Mouse (Mus musculus): ENCODE results near the gene Rnf214.
A peak's percentile ranks its signal among the peaks of the same experiment; 100 is the strongest.

Gene Rnf214

DNA sequence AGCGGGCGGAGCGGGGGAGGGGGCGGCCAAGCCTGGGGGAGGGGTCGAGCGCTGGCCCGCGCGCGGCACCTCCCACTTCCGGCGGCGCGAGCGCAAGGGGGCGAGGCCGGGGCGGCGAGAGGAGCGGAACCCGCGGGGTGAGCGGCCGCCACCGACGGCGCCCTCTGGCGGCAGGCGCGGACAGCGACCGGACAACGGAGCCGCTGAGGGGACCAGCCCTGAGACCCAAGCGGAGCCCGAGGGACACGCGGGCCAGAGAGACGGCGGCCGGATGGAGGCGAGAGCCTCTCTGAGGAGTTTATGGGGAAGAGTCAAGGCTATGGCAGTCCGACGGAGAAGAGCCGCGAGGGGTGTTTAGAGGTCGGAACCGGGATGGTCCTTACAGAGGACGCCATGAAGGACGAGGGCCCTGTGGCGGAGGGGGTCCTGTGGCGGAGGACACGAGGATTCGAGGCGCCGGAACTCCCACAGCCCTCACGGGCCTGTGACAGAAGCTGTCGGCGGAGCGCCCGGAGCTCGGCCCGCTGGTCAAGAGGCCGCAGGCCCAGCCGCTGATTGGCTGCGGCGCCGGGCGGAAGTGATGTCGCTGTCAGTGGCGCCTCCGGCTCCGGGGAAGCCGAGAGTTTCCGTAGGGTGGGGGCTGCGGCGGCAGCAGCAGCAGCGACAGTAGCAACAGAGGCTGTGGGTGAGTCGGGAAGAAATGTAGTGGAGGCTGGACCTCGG, at the start of gene Rnf214, which contains the start of gene Pcsk7:
TSS of gene Rnf214 (minus strand) at position 557 of the 723 bp plus-strand sequence.
TSS of gene Pcsk7 (plus strand) at position 143 of the 723 bp plus-strand sequence.
- DNase-seq (ENCODE audit: low spot score), result peak; percentile 86

DNA sequence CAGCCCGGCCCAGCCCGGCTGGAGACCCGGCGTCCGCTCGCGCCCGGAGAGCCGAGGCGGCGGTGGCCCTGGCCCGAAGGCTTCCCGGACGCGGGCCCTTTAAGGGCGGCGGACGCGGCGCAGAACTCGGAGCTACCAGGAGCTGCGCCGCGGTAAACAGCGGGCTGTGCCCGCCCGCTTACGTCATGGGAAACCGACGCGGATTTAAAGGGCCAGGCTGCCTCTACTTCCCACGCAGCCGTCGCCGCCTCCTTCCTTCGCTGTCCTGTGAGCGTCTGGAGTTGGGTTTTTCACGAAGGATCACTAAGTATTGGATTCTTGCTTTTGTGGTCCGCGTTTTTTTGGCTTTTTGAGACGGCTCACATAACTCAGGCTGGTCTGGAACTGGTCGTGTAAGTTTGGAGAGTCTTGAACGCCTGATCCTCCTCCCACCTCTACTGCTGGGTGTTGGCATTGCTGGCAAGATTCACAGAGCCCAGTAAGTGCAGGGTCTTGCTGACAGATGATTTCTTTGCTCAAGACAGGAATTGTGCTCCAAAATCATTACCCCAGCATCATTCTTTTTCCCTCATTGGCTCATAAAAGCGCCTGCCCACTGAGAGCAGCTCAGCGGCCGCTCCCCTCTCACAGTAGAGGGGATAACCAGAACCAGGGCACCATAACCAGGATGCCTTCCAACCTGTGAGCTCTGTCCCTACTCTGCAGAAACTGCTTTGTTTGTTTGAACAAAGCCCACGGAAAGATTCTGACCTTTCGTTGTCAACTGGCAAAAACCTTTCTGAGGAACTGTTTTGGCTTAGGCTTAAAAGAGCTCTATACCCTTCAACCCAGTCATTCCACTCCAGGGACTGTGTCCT, 48.6 kb upstream of the Rnf214 start, which contains the start of gene Sidt2:
TSS of gene Sidt2 (minus strand) at position 152 of the 857 bp plus-strand sequence.
- peak; percentile 89 for DNase-seq (ENCODE audit: low spot score)

DNA sequence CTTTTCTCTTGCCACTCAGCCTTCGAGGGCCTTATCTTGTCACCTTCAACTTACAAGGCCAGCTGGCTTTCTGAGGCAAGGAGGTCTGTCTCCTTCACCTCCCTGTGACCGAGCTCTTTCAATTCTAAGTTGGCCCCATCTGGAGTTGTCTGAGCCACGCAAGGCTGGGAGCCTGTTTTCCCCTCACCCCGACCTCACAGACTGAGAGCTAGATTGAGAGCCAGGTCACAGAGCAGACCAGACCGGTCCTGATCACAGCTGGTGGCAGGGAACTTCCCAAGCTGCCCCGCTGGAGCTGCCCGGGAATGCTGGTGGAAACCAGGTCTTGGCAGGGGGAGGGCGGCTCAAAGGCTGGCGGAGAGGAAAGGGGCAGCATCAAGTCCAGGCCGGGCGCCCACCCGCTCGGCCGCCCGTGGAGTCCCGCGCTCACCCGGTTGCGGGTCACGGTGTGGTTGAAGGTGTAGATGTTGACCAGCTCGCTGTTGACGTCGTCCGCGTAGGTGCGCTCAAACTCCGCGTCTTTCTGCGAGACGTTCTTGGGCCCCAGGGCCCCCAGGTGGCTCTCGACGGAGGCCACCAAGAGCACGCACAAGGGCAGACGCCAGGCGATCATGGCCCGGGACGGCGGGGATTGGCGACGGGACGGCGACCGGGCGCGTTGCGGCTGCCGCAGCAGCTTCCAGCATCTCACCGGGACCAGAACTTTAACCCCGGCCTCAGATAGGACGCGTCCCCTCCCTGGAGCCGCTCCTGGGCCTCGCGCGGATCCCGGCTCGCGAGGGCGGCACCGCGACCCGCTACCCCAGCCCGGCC, 47.8 kb upstream of the Rnf214 start:
- peak; percentile 71 for DNase-seq (ENCODE audit: low spot score)

DNA sequence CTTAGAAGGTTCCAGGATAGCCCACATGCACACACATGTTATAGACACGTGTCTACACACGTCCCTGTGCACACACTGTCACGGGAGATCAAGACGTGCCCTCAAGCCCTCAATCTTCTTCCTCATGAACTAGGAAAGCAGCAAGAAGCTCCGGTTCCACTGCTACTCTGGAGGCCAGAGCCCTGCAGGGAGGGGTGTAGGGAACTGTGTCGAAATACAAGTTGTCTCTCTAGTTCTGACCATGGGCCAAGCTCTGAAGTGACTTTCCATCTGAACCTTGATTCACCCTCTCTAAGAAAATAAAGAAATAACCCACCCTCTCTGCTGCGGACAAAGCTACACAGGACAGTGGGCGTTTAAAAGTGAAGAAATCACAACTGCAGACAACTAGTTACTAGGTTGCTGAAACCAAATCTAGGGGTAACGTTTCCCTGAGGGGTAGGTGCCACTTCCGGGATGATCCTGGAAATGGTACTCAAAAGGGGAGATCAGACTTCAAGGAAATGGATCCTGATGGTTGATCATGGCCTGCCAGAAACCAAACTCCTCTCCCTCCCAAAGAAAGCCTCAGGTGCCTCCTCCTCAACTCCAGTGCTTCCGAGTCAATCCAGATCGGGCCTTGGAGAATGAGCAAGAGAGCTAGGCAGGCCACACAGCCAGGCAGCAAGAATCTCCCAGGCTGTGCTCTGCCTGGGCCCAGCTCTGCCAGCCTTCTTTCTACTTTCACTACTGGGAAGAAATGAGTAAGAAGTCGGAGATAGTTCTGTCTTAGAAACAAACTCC, 47.0 kb upstream of the Rnf214 start:
- peak; percentile 70 for DNase-seq (ENCODE audit: low spot score)

DNA sequence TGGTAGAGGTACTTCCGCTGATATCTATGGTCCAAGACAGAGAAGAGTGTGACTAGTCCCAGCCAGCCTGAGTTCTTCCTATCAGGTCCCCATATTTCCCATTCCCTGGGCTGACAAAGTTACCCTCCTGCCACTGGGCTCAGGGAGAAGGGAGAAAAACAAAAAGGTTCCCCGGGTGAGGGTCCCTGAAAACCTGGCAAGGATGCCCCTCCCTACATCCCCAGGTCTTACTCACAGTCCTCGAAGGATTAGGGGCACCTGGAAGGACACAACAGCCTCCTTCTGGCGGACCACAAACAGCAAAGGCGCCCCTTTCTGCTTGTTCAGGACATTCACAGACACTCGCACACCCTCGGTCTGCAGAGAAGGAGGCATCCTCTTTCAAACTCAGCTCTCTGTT, 46.2 kb upstream of the Rnf214 start:
- no peak for DNase-seq (ENCODE audit: low spot score)

DNA sequence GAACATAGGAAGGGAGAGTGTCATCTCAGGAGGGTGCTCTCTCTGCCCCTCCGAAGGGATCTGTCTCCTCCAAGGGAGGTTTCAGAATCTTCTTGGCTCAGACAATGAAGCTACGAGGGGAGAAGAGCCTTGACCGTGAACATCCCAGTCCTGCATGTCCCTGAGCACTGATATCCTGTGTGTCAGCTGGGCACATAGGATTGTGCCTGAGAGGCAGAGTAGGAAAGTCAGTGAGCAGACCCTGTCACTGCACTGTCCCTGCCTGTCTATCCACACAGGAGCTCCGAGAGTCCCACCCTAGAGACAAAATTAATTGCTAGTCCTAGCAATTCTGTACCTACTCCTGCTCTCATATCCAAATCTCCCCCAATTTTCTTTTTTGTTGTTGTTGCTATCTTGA, 45.3 kb upstream of the Rnf214 start:
- DNase-seq (ENCODE audit: low spot score), result no peak

DNA sequence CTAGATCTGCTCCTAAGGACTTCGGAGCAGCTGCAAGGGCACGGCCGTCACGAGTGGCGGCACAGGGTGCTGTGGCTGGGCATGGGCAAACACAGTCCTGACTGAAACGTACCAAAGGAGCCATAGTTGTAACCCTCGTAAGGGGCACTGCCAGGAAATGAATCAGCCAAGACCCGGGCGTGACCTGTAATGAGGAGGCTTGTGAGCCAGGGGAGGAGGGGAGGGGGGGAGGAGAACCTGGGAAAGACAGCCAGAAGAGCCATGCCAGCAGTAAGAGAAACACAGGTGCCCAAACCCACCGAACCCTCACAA, 40.1 kb upstream of the Rnf214 start:
- no peak for DNase-seq (ENCODE audit: low spot score)

DNA sequence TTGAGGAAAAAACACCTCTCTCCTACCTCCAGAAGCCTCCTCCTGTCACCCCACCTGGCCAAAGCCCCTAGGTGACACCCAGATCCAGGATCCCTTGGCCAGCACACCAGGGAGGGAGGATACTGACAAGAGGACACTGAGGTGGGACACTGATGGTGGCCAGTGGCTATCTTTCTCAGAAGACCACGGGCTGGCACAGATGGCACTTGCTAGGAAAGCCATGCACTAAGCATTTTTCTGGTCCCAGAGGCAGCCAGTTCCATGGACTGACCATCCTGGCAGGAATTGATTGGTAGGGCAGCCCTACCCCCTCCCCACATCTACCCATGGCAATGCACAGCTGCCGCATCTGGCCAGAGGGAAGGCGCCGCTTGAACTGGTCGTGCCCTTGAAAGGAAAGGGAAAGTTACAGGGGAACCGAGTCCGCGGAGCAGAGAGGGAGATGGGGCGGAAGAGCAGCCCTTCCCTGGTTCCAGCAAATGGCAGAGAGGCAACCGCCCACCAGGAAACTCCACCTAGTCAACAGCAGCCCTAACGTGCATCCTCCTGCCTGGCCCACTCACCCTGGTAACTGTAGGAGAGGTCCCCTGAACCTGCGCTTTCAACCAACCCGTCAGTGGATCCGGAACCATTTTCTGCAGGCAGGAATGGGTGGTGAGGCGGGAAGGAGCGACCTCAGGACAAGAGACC, 39.6 kb upstream of the Rnf214 start:
- DNase-seq (ENCODE audit: low spot score), result no peak

DNA sequence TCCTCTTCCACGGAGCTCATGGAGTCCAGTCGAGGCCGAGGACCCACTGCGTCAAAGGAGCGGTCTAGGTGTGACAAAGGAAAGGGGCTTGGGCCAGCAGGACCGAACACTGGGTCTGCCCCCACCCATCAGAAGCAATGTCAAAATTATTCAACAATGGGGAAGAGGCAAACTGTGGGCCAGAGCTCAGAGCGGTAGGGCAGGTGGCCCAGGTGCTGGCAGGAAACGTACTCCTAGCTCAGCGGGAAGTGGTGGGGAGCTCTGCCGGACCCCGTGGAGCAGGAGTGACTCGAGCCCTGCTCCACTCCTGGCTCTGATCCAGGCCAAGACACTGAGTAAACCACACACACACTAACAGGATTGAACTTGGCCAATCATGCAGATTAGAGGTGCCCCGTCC, 39.0 kb upstream of the Rnf214 start:
- DNase-seq (ENCODE audit: low spot score), result no peak

DNA sequence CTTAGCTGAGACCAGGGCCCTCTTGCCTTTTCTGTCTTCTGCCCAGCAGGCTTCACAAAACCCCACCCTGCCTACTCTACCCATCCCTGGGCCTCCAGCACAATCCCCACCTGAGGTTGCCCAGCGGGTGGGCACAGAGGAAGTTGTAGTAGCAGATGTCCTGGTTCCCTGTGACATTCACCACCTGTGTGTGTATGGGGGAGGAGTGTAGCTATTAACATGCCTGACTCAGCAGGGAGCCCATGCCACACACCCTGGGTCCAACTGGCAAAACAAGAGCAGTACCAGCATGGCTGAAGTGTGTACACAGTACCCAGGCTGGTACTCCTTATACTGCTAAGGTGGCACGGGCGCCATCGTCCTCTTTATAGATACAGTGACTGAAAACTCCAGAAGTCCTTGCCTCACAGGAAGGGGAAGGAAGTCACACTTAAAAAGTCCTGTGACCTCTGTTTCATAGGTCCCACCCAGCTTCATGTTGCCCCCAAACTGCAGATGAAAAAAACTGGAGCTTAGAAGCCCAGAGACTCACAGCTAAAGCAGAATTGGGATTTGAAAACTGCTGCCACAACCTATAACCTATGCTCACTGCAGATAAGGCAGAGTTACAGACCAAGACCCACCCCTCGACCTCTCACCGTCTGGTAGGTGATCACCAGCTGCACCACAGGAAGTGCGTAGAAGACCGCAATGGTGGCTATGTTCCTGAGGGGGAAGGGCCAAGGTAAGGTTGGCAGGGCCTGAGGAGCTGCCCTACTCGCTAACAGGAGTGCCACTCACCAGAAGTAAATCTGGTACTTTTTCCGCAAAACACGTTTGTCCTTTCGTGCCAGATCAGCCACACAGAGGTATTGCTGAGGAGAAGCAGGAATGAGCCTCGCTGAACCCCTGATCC, 38.0 kb upstream of the Rnf214 start:
- DNase-seq (ENCODE audit: low spot score), result no peak

DNA sequence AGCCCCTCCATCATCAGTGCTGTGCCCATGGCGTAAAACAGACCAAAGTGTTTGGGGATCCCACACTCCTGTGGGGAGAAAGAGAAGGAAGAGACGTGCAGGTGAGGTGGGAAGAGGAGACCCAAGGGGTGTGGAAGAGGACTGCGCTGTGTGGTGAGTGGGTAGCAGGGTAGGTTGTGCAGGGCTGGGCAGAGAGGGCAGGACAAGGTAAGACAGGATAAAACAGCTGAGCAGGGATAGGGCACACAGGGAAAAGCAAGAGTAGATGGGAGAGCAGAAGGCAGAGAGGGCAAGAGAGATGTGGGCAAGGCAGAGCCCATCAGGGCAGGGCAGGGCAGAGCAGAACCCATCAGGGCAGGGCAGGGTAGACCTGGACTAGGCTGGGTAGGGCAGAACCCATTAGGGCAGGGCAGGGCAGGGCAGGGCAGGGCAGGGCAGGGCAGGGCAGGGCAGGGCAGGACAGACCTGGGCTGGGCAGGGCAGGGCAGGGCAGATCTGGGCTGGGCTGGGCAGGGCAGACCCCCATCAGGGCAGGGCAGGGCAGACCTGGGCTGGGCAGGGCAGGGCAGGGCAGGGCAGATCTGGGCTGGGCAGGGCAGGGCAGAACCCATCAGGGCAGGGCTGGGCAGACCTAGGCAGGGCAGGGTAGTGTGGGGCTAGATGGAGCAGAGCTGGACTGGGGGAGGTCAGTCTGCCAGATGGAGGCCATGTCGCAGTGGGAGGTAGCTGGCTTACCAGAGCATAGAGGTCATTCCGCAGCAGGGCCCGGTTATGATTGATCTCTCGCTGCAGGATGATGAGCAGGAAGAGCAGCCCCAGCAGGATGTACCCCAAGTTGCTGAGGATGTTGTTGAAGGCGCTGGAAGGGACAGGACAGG, 37.2 kb upstream of the Rnf214 start:
- DNase-seq (ENCODE audit: low spot score), result no peak

DNA sequence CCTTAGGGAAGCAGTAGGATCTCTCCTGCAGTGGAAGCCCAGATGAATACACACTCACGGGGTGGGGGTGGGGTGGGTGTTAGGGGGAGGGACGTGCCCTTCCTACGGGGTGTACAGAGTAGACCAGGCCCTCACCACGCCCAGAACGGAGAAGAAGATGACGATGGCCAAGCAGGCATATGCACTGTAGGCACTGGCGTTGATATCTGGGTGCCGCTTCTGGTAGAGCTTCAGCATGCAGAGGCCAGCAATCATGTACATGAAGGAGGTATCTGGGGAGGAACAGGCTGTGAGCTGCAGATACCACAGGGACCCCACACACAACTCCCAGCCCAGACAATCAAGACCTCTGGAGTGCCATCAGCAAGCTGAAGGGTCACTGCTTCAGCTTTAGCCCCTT, 36.2 kb upstream of the Rnf214 start:
- no peak for DNase-seq (ENCODE audit: low spot score)

DNA sequence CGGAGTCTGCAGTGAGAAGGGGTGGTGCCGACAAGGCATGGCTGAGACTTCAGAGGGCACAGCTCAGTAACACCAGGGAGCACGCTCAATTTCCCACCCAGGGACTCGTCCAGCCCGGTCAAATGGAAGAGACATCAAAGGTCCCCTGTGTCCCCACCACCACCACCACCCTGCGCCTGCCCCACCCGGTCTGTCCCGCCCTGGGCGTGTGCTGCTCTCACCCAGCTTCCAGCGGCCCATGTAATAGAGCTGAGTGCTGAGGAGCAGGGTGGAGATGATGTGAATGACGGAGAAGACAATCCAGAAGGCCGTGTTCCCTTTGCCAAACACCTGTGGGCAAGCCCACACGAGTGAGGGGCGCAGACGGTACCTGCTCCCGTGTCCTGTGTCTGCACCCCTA, 35.8 kb upstream of the Rnf214 start:
- no peak for DNase-seq (ENCODE audit: low spot score)

DNA sequence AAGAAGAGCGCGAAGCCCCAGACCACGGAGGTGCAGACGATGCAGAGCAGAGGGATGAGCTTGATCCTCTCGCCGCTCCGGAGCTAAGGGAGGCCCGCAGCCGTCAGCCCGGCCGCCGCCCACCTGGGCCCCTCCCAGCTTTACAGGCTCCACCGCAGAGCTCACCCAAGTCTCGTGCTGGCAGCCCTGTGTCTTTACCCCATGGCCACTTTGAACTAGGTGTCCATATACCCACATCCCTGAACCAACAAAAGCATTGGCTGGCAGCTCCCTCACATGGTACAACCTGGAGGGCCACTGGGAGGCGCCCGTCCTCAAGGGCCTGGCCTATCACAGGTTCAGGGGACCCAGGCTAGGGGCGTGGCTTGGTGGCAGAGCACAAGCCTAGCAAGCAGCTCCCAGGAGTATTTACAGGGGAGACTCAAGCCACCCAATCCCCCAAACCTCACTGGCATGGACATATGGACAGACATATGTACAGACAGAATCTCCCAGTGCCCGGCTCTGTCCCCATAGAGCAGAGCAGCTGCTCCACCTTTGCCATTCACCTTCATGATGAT, 34.7 kb upstream of the Rnf214 start:
- no peak for DNase-seq (ENCODE audit: low spot score)

DNA sequence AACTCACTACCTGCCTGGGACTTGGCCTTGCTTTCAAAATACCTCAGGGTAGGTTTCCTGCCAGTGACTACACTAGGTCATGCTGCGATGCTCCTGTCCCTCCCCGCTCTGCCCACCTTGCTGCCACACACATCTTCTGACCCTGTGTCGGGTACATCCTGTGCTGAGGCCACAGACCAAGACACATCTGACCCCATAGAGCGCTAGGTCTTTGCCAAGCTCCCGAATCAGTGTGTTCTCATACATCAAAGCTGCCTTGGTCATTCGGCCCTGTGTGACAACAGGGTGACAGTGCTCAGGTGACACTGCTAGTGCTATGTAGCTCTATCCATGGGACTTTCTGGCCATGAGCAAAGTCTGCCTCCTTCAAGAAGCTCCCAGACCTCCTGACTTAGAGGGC, 33.1 kb upstream of the Rnf214 start:
- no peak for DNase-seq (ENCODE audit: low spot score)

DNA sequence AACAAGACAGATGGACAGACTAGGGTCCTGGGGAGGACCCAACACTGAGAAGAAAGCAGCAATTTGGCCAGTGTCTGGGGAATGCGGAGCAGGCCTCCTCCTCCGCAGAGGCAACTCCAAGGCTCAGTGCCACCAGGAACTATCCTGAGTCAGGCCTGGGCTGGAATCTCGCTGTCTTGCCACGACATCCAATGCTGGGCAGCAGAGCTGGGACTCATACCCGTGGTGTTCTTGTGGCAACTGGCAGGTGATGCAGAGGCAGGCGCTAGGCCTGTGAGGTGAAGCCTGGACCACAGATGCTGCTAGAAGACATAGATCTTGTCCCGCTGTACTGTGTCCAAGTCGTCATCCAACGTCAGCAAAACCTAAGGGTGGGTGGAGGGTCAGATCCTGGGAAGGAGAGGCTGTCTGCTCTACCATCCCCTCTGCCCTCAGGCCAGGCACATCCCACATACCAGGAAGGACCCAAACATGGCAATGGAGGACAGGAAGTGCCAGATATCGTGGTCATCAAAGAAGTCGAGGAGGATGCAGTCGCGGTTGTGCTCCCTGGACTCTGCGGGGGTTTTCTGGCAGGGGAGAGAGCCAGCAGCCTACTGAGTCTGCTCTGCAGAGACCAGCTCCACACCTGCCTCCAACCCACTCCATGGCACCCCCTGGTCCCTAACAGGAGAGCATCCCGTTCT, 32.4 kb upstream of the Rnf214 start:
- DNase-seq (ENCODE audit: low spot score), result no peak

DNA sequence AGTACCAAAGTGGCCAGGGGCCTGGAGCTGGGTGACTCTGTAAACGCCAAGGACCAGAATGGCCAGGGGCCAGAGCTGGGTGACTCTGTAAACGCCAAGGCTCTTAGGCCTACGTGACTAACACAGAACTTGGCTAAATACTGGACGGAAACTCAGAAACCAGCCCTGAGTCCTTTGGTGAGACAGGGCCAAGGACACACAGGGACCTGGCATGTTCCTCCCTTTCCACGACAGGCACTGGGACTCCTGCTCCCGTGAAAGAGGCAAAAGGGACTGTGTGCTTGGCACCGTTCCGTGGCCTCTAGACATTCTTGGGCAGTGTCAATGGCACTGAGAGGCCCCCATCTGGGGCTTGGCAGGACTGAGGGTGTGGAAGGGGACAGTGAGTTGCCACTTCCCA, 31.4 kb upstream of the Rnf214 start:
- peak; percentile 72 for DNase-seq (ENCODE audit: low spot score)

DNA sequence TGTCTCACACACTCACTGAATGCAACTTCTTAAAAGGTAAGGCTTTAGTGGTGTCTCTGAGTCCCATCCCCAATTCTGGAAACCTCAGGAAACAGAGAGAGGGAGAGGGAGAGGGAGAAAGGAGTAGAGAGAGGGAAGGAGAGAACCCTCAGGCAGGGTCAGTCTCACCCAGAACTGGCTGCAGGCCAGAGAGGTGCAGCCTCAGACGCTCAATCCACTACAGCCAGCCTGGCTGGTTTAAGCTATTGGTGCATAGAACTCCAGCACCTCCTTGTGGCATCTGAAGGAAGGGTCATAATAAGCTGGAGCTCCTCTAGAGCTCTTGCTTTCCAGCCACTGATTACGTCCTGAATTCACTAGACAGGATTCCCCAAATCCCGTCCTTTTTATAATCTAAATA, 30.2 kb upstream of the Rnf214 start:
- DNase-seq (ENCODE audit: low spot score), result peak; percentile 91
